Mouse (Mus musculus): ENCODE measurements around the gene Ero1lb. TPM values are rescaled to one million over a fixed set of nuclear protein-coding genes. Genes with fewer than 3 reads are reported as not detected.
"Not testable (repeated sequence)": the region's sequence is repeated elsewhere in the genome, so short reads cannot be mapped to it uniquely, and the experiment has no call there.

Gene Ero1lb
- polyA plus RNA-seq, 1 experiment from 2014 or later: 10.1 TPM

- not testable (repeated sequence) for H3K27me3 ChIP-seq; H3K27ac ChIP-seq; H3K9ac ChIP-seq; H3K4me2 ChIP-seq; H3K36me3 ChIP-seq; H3K4me3 ChIP-seq; ATAC-seq (ENCODE audit: borderline replicate concordance, extremely low read depth, low FRiP score, low TSS enrichment); H3K9me3 ChIP-seq; H3K4me1 ChIP-seq
- 76% methylated on average over 4 of the region's 4 CpGs for WGBS
These were observed 77.1 kb downstream of the Ero1lb start for GRCm38 (mm10) chr13:12642795-12643194.

DNA sequence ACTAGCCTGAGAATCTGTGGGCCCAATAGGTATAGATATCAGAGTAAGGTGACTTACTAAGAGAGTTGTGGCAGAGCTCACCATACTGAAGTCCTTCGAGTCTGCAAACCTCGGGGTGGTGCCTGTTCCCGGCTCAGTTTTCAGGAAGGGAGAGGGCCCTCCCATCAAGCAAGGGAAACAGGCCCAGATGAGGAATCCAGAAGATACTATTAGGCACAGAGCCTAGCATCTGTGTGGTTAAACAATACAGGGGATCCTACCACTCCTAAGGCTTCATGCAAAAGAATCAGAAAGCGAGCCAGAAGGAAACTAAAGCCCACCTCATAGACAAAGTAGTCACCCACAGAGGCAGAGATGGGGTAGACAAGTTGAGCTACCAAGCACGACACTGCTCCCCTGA is 81.0 kb downstream of the Ero1lb start:
- not testable (repeated sequence) for ATAC-seq (ENCODE audit: borderline replicate concordance, extremely low read depth, low FRiP score, low TSS enrichment)
- WGBS: 58% methylated on average over 5 of the region's 5 CpGs

DNA sequence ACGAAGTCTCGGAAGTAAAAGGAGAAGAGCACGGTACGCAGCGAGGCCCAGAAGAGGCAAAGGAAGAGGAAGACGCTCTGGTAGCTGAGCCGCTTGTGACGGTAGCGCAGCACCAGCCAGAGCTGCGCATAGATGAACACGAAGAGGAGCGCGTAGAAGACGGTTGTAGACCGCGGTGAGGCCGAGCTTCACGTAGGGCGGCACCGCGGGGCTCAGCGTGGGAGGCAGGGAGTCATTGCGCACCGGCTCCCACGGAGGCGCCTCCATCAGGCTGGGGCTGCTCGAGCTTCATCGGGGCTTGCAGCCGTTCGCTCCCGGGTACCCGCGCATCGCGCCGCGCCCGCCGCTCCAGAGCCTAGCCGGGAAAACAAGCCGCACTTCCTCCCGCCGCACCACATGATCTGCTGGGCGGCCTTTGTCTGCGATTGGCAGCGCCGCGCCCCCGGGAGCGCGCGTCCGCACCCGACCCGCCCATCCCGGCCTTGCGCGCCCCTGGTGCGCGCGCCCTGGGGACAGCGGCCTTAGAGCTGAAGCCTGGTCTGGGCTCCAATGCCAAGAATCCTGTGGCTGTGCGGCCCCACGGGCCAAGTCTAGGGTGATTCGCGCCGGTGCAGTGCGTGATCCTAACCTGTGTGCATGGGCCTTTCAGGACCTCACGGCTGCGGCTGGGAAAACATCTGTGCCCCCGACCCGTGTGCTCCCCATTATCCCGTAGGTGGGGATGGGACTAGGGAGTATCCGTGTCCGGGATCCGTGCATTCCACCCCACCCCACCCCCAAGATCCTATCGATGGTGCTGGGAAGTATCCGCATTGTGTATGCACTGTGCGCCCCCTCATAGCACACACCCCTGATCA is 84.6 kb downstream of the Ero1lb start:
- ATAC-seq (ENCODE audit: borderline replicate concordance, extremely low read depth, low FRiP score, low TSS enrichment): peak; percentile 89
- H3K4me2 ChIP-seq: peak overlapping the region; percentile 58
- not testable (repeated sequence) for H3K4me1 ChIP-seq, H3K36me3 ChIP-seq, H3K9me3 ChIP-seq, H3K27me3 ChIP-seq
- H3K27ac ChIP-seq: peak overlapping the region; percentile 50; the same call in 1 of the 2 replicates
- H3K9ac ChIP-seq: peak overlapping the region; percentile 47; the same call in 1 of the 2 replicates
- WGBS: under 1% methylated on average over 54 of the region's 79 CpGs
- peak overlapping the region; percentile 50 for H3K4me3 ChIP-seq

More for the DNA sequence above, 81.0 kb downstream of the Ero1lb start:
- not testable (repeated sequence) for H3K4me2 ChIP-seq, H3K4me1 ChIP-seq, H3K9ac ChIP-seq, H3K27me3 ChIP-seq, H3K9me3 ChIP-seq, H3K36me3 ChIP-seq, H3K4me3 ChIP-seq, H3K27ac ChIP-seq

DNA sequence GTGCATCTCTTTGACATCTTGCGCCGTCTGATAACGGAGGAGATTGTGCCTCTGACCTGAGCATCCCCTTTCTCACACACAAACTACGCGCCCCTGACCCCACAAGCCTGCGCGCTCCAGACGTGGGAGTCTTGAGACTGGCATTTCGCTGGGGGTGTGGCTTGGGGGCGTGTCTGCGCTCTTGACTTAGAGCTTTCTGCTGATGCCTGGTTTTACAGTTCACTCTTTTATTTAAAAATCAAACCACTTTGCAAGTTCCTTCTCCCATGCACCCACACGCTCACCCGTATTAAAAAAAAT is 85.2 kb downstream of the Ero1lb start:
- peak; percentile 80; the same call in 1 of the 2 replicates for ATAC-seq (ENCODE audit: borderline replicate concordance, extremely low read depth, low FRiP score, low TSS enrichment)

More for the DNA sequence above, 85.2 kb downstream of the Ero1lb start:
- H3K9ac ChIP-seq, H3K36me3 ChIP-seq, H3K4me1 ChIP-seq, H3K27me3 ChIP-seq, H3K9me3 ChIP-seq: not testable (repeated sequence)
- WGBS: 1% methylated on average over 13 of the region's 13 CpGs
- Histone ChIP-seq H3K27ac (peak overlapping the region; percentile 29; the same call in 1 of the 2 replicates), H3K4me2 (peak overlapping the region; percentile 58), H3K4me3 (peak overlapping the region; percentile 50)

Other genes with a start within 250 kb of the Ero1lb start
- gene Actn2, start 225.1 kb upstream of the Ero1lb start, polyA plus RNA-seq (2015; fragmentation: Nextera tagmentation; extraction: Ambion mirVana): 30.1 and 33.0 TPM in 2 replicates
- gene Heatr1, start 170.8 kb upstream of the Ero1lb start, polyA plus RNA-seq (2015; fragmentation: Nextera tagmentation; extraction: Ambion mirVana): 15.5 and 16.2 TPM in 2 replicates
- gene Lgals8, start 100.9 kb upstream of the Ero1lb start, polyA plus RNA-seq (2015; fragmentation: Nextera tagmentation; extraction: Ambion mirVana): 25.1 and 28.6 TPM in 2 replicates
- gene Edaradd, start 45.4 kb upstream of the Ero1lb start, polyA plus RNA-seq (2015; fragmentation: Nextera tagmentation; extraction: Ambion mirVana): 1.6 and 1.7 TPM in 2 replicates
- 0.35 and 0.59 TPM in 2 replicates for gene Prl2c3, start 234.2 kb downstream of the Ero1lb start, polyA plus RNA-seq (2015; fragmentation: Nextera tagmentation; extraction: Ambion mirVana)

Data from lung, embryonic 15.5 days (tissue).